Mouse (Mus musculus) midbrain, embryonic 14.5 days (tissue): Measurements from ENCODE around the gene Slc26a8. TPM values are rescaled to one million over a fixed set of nuclear protein-coding genes. Genes with fewer than 3 reads are reported as not detected.

Source experiments
- ATAC-seq: fragments of 200-750 bp; cut with Nextera tagmentation; 2 replicates; pipeline ENCODE4 v1.8.0; 2017; ENCODE audit warnings: moderate number of reproducible peaks, moderate library complexity; ENCODE audit not compliant: low FRiP score, low TSS enrichment
- DNase-seq: peaks from one replicate; pipeline ENCODE4 v3.0.0-alpha.2; 2015
- H3K27ac ChIP-seq: fragments of 300-500 bp; sonication (generic); replicated peaks from 2 replicates; pipeline ENCODE4 v1.5.1; 2014; ENCODE audit warnings: mild to moderate bottlenecking, low read depth, low read length, moderate library complexity
- H3K27me3 ChIP-seq: fragments of 300-500 bp; sonication (generic); 2 replicates; pipeline ENCODE4 v1.6.1; 2014; ENCODE audit warnings: low read length, control low read depth, mixed read lengths; ENCODE audit not compliant: control insufficient read depth, insufficient read depth
- H3K36me3 ChIP-seq: fragments of 300-500 bp; sonication (generic); 2 replicates; pipeline ENCODE4 v1.6.1; 2014; ENCODE audit warnings: low read length, control low read depth; ENCODE audit not compliant: control insufficient read depth, insufficient read depth
- H3K4me1 ChIP-seq: fragments of 300-500 bp; sonication (generic); 2 replicates; pipeline ENCODE4 v1.6.1; 2014; ENCODE audit warnings: mild to moderate bottlenecking, antibody characterized with exemption, low read length, control low read depth; ENCODE audit not compliant: control insufficient read depth, insufficient read depth
- H3K4me2 ChIP-seq: fragments of 300-500 bp; sonication (generic); 2 replicates; pipeline ENCODE4 v1.6.1; 2014; ENCODE audit warnings: mild to moderate bottlenecking, low read length, moderate library complexity
- H3K4me3 ChIP-seq: fragments of 300-500 bp; sonication (generic); replicated peaks from 2 replicates; pipeline ENCODE4 v1.5.1; 2014; ENCODE audit warnings: low read depth, low read length
- H3K9ac ChIP-seq: fragments of 300-500 bp; sonication (generic); replicated peaks from 2 replicates; pipeline ENCODE4 v1.6.1; 2014; ENCODE audit warnings: mild to moderate bottlenecking, low read length, moderate library complexity
- H3K9me3 ChIP-seq: fragments of 300-500 bp; sonication (generic); 2 replicates; pipeline ENCODE4 v1.6.1; 2016; ENCODE audit warnings: low read length, control low read depth, mixed read lengths; ENCODE audit not compliant: control insufficient read depth
- WGBS: fragments of 180-500 bp; shearing (Covaris S2); extraction: QIAGEN DNeasy Blood & Tissue Kit; methylation state at CpG from one replicate; pipeline ENCODE4 v1.1.7; 2014; 5-methylcytosine and 5-hydroxymethylcytosine counted together
- polyA plus RNA-seq: library from polyadenylated mRNA; unstranded; fragments of >200 nt; fragmentation: Nextera tagmentation; extraction: Ambion mirVana; gene quantifications from 2 replicates; pipeline ENCODE4 v1.2.1, GENCODE M21; 2014

Gene Slc26a8
- polyA plus RNA-seq, 1 experiment from 2014 or later: 1.8 TPM

DNA sequence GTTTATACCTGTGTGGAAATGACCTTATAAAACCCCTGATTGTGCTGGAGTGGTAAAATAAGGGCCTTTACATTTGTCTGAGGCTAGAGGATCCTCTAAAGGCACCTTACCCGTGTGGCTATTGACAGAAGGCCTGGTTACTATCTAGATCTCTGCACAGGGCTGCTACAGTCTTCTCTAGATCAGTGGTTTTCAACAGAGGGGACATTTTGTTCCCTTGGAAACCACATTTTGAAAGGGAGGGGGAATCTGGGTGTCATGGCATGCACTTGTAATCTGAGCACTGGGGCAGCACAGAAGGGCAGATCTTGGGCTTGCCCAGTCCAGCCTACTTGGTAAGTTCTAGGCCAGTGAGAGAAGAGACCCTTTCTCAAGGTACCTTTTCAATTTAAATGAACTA, 16.7 kb upstream of the Slc26a8 start:
- H3K9ac ChIP-seq: no peak overlapping the region

DNA sequence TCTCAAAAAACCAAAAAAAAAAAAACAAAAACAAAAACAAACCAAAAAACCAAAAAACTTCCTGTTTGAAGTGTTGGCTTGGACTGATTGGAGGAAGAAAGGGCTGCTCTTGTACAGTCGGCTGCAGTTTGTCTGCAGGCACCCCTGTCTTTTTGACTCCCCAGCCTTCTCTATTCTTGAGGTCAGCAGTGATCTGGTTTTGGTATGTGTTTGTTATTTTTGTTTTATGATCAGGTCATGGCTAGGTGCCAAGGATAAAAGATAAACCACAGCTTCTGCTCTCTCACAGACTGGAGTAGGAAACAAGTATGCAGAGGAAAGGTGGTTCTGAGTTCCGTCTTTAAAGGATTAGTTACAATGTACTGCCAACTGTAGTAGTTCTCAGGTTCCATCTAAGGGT, 12.6 kb upstream of the Slc26a8 start:
- H3K4me2 ChIP-seq: no peak overlapping the region
- 84% methylated on average over 2 of the region's 2 CpGs for WGBS
- DNase-seq (no peak), ATAC-seq (no peak)
- H3K4me3 ChIP-seq: no peak overlapping the region
- no peak overlapping the region for H3K27ac ChIP-seq
- no peak overlapping the region for H3K9ac ChIP-seq
- H3K4me1 ChIP-seq: 0 out of 2 replicates have a peak, but pooled peaks cover 2% of the 10 kb centered on the region
- H3K27me3 ChIP-seq: no peaks in the 10 kb centered on the region
- no peaks in the 10 kb centered on the region for H3K36me3 ChIP-seq
- no peaks in the 10 kb centered on the region for H3K9me3 ChIP-seq

More for the DNA sequence above, 16.7 kb upstream of the Slc26a8 start:
- H3K4me3 ChIP-seq: no peak overlapping the region
- H3K4me2 ChIP-seq: no peak overlapping the region
- H3K27me3 ChIP-seq: no peaks in the 10 kb centered on the region
- H3K27ac ChIP-seq: no peak overlapping the region
- WGBS: 33% methylated on average over 1 of the region's 1 CpGs
- no peaks in the 10 kb centered on the region for H3K9me3 ChIP-seq
- DNase-seq (no peak), ATAC-seq (no peak)
- no peaks in the 10 kb centered on the region for H3K4me1 ChIP-seq
- H3K36me3 ChIP-seq: no peaks in the 10 kb centered on the region

DNA sequence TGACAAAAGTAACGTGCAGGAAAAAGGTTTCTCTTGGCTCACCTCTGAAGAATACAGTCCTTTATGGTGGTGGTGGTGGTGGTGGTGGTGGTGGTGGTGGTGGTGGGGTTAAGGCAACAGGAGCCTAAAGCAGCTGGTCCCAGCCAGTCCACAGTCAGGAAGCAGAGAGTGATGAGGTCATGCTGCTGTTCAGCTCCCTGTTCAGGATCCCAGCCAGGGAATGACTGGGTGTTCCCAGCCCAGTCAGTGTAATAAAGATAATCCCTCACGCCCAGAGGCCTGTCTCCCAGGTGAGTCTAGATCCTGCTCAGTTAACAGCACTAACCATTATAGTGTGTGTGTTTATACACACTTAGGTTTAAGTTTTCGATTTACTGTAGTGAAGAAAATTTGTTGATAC, 11.7 kb upstream of the Slc26a8 start:
- DNase-seq (no peak), ATAC-seq (no peak)
- Histone ChIP-seq H3K27me3 (no peaks in the 10 kb centered on the region), H3K27ac (no peak overlapping the region), H3K4me3 (no peak overlapping the region), H3K9me3 (no peaks in the 10 kb centered on the region), H3K9ac (no peak overlapping the region), H3K4me2 (no peak overlapping the region), H3K4me1 (peaks cover 11% of the 10 kb centered on the region; the same call in 1 of the 2 replicates), H3K36me3 (no peaks in the 10 kb centered on the region)
- 99% methylated on average over 3 of the region's 3 CpGs for WGBS

DNA sequence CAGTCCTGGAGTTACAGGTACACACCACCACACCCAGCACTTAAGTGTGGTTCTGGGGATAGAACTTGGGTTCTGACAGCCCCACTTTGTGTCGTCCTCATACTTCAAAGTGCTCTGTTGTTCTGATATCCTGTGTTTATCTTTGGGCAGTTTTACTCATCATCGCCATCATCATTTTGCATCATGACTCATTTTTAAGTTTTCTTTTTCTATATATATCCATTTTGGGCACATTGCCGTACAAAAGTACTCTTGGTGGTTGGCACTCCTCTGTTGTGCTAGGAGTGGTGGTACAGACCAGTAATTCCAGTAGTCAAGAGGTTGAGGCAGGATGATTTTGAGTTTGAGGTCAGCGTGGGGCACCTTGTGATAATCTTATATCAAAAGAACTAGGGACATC, 11.1 kb upstream of the Slc26a8 start:
- H3K27me3 ChIP-seq: no peaks in the 10 kb centered on the region
- H3K4me3 ChIP-seq: no peak overlapping the region
- no peak for DNase-seq
- H3K4me2 ChIP-seq: no peak overlapping the region
- ATAC-seq: no peak
- peaks cover 13% of the 10 kb centered on the region; the same call in 1 of the 2 replicates for H3K4me1 ChIP-seq
- WGBS: 96% methylated on average over 4 of the region's 4 CpGs
- no peak overlapping the region for H3K9ac ChIP-seq
- no peak overlapping the region for H3K27ac ChIP-seq
- no peaks in the 10 kb centered on the region for H3K9me3 ChIP-seq
- H3K36me3 ChIP-seq: no peaks in the 10 kb centered on the region

DNA sequence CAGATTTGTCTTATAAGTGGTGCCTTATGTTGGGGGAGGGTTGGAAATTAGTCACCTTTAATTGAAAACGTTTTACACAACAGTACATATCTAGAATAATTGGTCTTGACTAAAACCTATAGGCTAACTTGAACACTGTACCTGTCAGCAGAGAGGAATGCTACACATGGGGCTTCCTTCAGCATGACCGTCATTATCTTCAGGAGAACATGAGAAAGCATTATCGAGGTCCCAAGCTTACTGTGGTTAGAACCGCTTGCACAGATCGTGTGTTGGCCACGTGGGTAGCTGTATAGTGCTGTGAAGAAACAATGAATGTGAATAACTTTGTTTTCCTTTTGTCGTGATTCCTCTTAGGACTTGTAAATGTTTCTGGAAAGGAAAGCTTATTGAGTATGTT, 9.8 kb upstream of the Slc26a8 start:
- peaks cover 13% of the 10 kb centered on the region; the same call in 1 of the 2 replicates for H3K4me1 ChIP-seq
- no peak overlapping the region for H3K9ac ChIP-seq
- ATAC-seq: no peak
- H3K27ac ChIP-seq: no peak overlapping the region
- 90% methylated on average over 7 of the region's 7 CpGs for WGBS
- no peak overlapping the region for H3K4me2 ChIP-seq
- no peaks in the 10 kb centered on the region for H3K36me3 ChIP-seq
- H3K4me3 ChIP-seq: no peak overlapping the region
- no peaks in the 10 kb centered on the region for H3K27me3 ChIP-seq
- no peaks in the 10 kb centered on the region for H3K9me3 ChIP-seq
- no peak for DNase-seq

DNA sequence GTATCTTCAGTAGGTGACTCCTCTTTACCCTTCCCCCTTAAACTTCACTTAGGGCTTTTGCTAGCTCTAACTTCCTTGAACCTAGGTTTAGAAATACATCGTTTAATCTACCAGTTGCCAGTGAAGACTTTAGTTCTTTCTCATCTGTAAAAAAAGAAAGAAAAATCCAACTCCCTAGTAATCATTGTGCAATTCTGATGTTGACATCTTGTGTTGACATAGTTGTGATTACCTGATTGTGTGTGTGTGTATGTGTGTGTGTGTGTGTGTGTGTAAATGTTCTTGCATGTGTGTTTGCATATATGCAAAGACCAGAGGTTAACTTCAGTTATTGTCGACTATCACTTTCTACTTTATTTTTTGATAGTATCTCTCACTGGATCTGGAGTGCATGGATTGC, 8.6 kb upstream of the Slc26a8 start:
- no peak for DNase-seq
- ATAC-seq: no peak
- Histone ChIP-seq H3K36me3 (no peaks in the 10 kb centered on the region), H3K27ac (no peak overlapping the region), H3K4me1 (peaks cover 15% of the 10 kb centered on the region), H3K9me3 (no peaks in the 10 kb centered on the region), H3K4me2 (no peak overlapping the region), H3K9ac (no peak overlapping the region), H3K27me3 (no peaks in the 10 kb centered on the region), H3K4me3 (no peak overlapping the region)
- 89% methylated on average over 2 of the region's 2 CpGs for WGBS

DNA sequence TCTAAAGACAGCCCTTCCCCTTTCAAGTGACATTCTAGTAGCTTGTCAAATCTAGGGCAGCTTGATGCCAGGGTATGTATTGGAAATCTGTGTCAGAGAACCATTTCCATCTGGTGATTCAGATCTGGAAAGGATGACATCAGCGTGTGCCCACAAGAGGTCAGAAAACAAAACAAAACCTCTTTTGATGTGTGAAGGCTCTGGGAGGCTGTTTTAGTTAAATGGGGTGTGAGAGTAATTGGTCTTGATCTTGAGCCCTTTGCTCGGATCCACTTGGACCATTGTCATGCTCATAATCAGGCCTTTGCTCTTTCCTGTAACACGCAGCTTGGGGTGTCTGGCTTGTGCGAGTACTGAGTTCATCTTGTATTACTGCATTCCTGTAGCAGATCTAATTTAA, 8.2 kb upstream of the Slc26a8 start:
- no peaks in the 10 kb centered on the region for H3K36me3 ChIP-seq
- H3K9ac ChIP-seq: no peak overlapping the region
- no peaks in the 10 kb centered on the region for H3K27me3 ChIP-seq
- 56% methylated on average over 4 of the region's 4 CpGs for WGBS
- no peak for DNase-seq
- no peak overlapping the region for H3K4me3 ChIP-seq
- H3K9me3 ChIP-seq: no peaks in the 10 kb centered on the region
- H3K27ac ChIP-seq: no peak overlapping the region
- peaks cover 20% of the 10 kb centered on the region for H3K4me1 ChIP-seq
- no peak for ATAC-seq
- H3K4me2 ChIP-seq: no peak overlapping the region

DNA sequence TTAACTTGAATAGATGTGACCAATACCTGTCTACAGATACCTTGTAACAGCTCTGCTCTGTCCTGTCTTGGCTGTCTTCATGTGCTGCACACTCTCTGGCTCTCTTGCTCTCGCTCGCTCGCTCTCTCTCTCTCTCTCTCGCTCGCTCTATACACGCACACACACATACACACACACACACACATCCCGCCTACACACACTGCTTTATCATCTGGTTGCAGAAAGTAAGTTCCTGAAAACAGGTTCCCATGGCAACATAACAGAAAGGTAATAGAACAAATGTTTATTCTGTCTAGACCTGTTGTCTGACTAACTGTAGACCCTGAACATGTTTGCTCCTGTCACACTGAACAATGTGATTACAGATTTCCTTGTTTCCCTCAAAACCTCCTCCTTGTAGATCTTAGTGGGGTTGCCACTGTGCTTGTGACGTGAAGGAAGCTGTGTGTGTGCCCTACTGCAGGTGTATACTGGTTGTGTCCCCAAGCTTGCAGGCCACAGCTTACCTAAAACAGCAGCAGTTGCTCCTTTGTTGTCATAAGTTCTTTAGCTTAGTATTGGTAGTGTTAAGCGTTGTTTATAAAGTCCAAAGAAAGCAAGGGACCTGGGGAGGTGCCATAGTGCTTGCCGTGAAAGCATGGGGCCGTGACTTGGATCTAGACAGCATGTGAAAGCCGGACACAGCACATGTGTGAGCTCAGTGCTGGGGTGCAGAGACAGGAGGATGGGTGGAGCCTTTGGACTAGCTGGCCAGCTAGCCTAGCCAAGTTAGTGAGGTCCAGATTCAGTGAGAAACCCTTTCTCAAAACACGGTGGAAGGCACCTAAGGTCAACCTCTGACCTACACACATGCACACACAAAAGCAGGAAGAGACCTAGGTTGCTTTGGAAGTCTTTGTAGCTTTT, 7.5 kb upstream of the Slc26a8 start:
- Histone ChIP-seq H3K27me3 (no peaks in the 10 kb centered on the region), H3K4me3 (no peak overlapping the region), H3K4me2 (no peak overlapping the region), H3K36me3 (no peaks in the 10 kb centered on the region), H3K27ac (no peak overlapping the region; the same call in 1 of the 2 replicates), H3K4me1 (peaks cover 26% of the 10 kb centered on the region), H3K9ac (no peak overlapping the region), H3K9me3 (no peaks in the 10 kb centered on the region)
- peak; percentile 36 for DNase-seq
- 84% methylated on average over 13 of the region's 13 CpGs for WGBS
- ATAC-seq: no peak

DNA sequence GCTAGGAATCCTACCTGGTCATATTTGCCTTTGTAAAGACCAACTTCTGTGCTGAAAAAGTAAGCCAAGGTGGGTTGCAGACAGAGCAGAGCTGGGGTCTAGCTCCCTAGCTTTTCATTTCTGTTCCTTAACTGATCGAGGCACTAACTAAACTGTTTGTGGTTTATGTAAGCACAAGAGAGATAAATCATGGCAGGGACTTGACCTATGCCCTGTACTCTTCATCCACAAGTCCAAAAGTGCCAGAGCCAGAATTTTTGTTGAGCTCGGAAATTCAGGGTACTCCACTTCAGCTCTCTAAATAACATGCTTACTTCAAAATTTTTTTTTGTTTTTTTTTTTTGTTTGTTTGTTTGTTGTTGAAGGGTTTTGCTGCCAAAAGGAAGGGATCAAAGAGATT, 6.6 kb upstream of the Slc26a8 start:
- H3K36me3 ChIP-seq: no peaks in the 10 kb centered on the region
- H3K9me3 ChIP-seq: no peaks in the 10 kb centered on the region
- no peak overlapping the region for H3K4me3 ChIP-seq
- H3K4me1 ChIP-seq: peaks cover 27% of the 10 kb centered on the region
- no peak for DNase-seq
- no peak overlapping the region for H3K4me2 ChIP-seq
- 74% methylated on average over 2 of the region's 2 CpGs for WGBS
- H3K27me3 ChIP-seq: no peaks in the 10 kb centered on the region
- H3K9ac ChIP-seq: no peak overlapping the region
- ATAC-seq: no peak
- H3K27ac ChIP-seq: no peak overlapping the region
